Mouse (Mus musculus) limb, embryonic 15.5 days (tissue): ENCODE data around the gene Map3k21. TPM values are rescaled to one million over a fixed set of nuclear protein-coding genes. Genes with fewer than 3 reads are reported as not detected.

Experiments used
- ATAC-seq: fragments of 200-750 bp; cut with Nextera tagmentation; 2 replicates; pipeline ENCODE4 v1.8.0; 2017; ENCODE audit warnings: low read depth, moderate TSS enrichment; ENCODE audit not compliant: insufficient number of reproducible peaks, low FRiP score, low TSS enrichment
- H3K27ac ChIP-seq: fragments of 300-500 bp; sonication (generic); 2 replicates; pipeline ENCODE4 v1.5.1; 2015; ENCODE audit warnings: moderate library complexity, mild to moderate bottlenecking, inconsistent platforms
- H3K27me3 ChIP-seq: fragments of 300-500 bp; sonication (generic); 2 replicates; pipeline ENCODE4 v1.6.1; 2015; ENCODE audit warnings: inconsistent platforms
- H3K36me3 ChIP-seq: fragments of 300-500 bp; sonication (generic); 2 replicates; pipeline ENCODE4 v1.6.1; 2015; ENCODE audit warnings: inconsistent platforms
- H3K4me1 ChIP-seq: fragments of 300-500 bp; sonication (generic); 2 replicates; pipeline ENCODE4 v1.6.1; 2015; ENCODE audit warnings: inconsistent platforms
- H3K4me2 ChIP-seq: fragments of 300-500 bp; sonication (generic); 2 replicates; pipeline ENCODE4 v1.6.1; 2015; ENCODE audit warnings: mild to moderate bottlenecking, inconsistent platforms
- H3K4me3 ChIP-seq: fragments of 300-500 bp; sonication (generic); 2 replicates; pipeline ENCODE4 v1.5.1; 2015; ENCODE audit warnings: mild to moderate bottlenecking, inconsistent platforms
- H3K9ac ChIP-seq: fragments of 300-500 bp; sonication (generic); 2 replicates; pipeline ENCODE4 v1.6.1; 2015; ENCODE audit warnings: inconsistent platforms
- H3K9me3 ChIP-seq: fragments of 300-500 bp; sonication (generic); 2 replicates; pipeline ENCODE4 v1.6.1; 2016; ENCODE audit warnings: inconsistent platforms
- WGBS: fragments of 180-500 bp; shearing (Covaris S2); methylation state at CpG from one replicate; pipeline ENCODE4 v1.1.7; 2015; 5-methylcytosine and 5-hydroxymethylcytosine counted together
- polyA plus RNA-seq: library from polyadenylated mRNA; unstranded; fragments of >200 nt; fragmentation: Nextera tagmentation; extraction: Ambion mirVana; gene quantifications from 2 replicates; pipeline ENCODE4 v1.2.1, GENCODE M21; 2015

Gene Map3k21
- polyA plus RNA-seq, 1 experiment from 2014 or later, result 0.27 TPM

GRCm38 (mm10) chr8:125918719-125919118 lies 8.5 kb downstream of the Map3k21 start:
- Histone ChIP-seq H3K36me3 (no peaks in the 10 kb centered on the region), H3K27ac (no peak overlapping the region), H3K9me3 (no peaks in the 10 kb centered on the region), H3K4me1 (peaks cover 5% of the 10 kb centered on the region; the same call in 1 of the 2 replicates), H3K9ac (no peak overlapping the region), H3K27me3 (0 out of 2 replicates have a peak, but pooled peaks cover 8% of the 10 kb centered on the region), H3K4me3 (no peak overlapping the region), H3K4me2 (no peak overlapping the region)
- 79% methylated on average over 2 of the region's 2 CpGs for WGBS
- ATAC-seq, result no peak

- no peak for ATAC-seq
- Histone ChIP-seq H3K4me1 (peaks cover 5% of the 10 kb centered on the region; the same call in 1 of the 2 replicates), H3K27me3 (0 out of 2 replicates have a peak, but pooled peaks cover 8% of the 10 kb centered on the region), H3K4me3 (no peak overlapping the region), H3K4me2 (no peak overlapping the region), H3K36me3 (no peaks in the 10 kb centered on the region), H3K27ac (no peak overlapping the region), H3K9ac (no peak overlapping the region), H3K9me3 (no peaks in the 10 kb centered on the region)
- 53% methylated on average over 8 of the region's 8 CpGs for WGBS
These were observed 9.3 kb downstream of the Map3k21 start for GRCm38 (mm10) chr8:125919560-125919959.

- Histone ChIP-seq H3K27ac (no peak overlapping the region), H3K36me3 (no peaks in the 10 kb centered on the region), H3K4me2 (no peak overlapping the region), H3K4me3 (no peak overlapping the region), H3K4me1 (peaks cover 5% of the 10 kb centered on the region; the same call in 1 of the 2 replicates), H3K9ac (no peak overlapping the region), H3K27me3 (0 out of 2 replicates have a peak, but pooled peaks cover 8% of the 10 kb centered on the region), H3K9me3 (no peaks in the 10 kb centered on the region)
- no peak for ATAC-seq
- 69% methylated on average over 10 of the region's 10 CpGs for WGBS
These were observed 10.0 kb downstream of the Map3k21 start for GRCm38 (mm10) chr8:125920281-125920680.

- ATAC-seq, result no peak
- Histone ChIP-seq H3K36me3 (no peaks in the 10 kb centered on the region), H3K4me2 (no peak overlapping the region), H3K9me3 (no peaks in the 10 kb centered on the region), H3K4me1 (peaks cover 5% of the 10 kb centered on the region; the same call in 1 of the 2 replicates), H3K4me3 (no peak overlapping the region), H3K27me3 (0 out of 2 replicates have a peak, but pooled peaks cover 7% of the 10 kb centered on the region), H3K9ac (no peak overlapping the region), H3K27ac (no peak overlapping the region)
- 70% methylated on average over 9 of the region's 9 CpGs for WGBS
These were observed 10.5 kb downstream of the Map3k21 start for GRCm38 (mm10) chr8:125920761-125921160.

GRCm38 (mm10) chr8:125922333-125922732 lies 12.1 kb downstream of the Map3k21 start:
- H3K4me3 ChIP-seq, result no peak overlapping the region
- H3K4me1 ChIP-seq, result peaks cover 5% of the 10 kb centered on the region; the same call in 1 of the 2 replicates
- 72% methylated on average over 3 of the region's 3 CpGs for WGBS
- H3K9ac ChIP-seq, result no peak overlapping the region
- no peak overlapping the region for H3K4me2 ChIP-seq
- H3K36me3 ChIP-seq, result no peaks in the 10 kb centered on the region
- no peaks in the 10 kb centered on the region for H3K9me3 ChIP-seq
- no peaks in the 10 kb centered on the region for H3K27me3 ChIP-seq
- ATAC-seq, result no peak
- no peak overlapping the region for H3K27ac ChIP-seq

GRCm38 (mm10) chr8:125926636-125927035 lies 16.4 kb downstream of the Map3k21 start:
- Histone ChIP-seq H3K9me3 (no peaks in the 10 kb centered on the region), H3K36me3 (no peaks in the 10 kb centered on the region), H3K4me3 (no peak overlapping the region), H3K27me3 (no peaks in the 10 kb centered on the region), H3K9ac (no peak overlapping the region), H3K4me2 (no peak overlapping the region), H3K4me1 (no peaks in the 10 kb centered on the region), H3K27ac (no peak overlapping the region)
- no peak for ATAC-seq
- WGBS, result 84% methylated on average over 4 of the region's 4 CpGs

- ATAC-seq, result no peak
- H3K4me2 ChIP-seq, result no peak overlapping the region
- H3K4me1 ChIP-seq, result no peaks in the 10 kb centered on the region
- H3K27me3 ChIP-seq, result no peaks in the 10 kb centered on the region
- no peaks in the 10 kb centered on the region for H3K9me3 ChIP-seq
- 86% methylated on average over 11 of the region's 11 CpGs for WGBS
- no peak overlapping the region for H3K9ac ChIP-seq
- no peaks in the 10 kb centered on the region for H3K36me3 ChIP-seq
- no peak overlapping the region for H3K27ac ChIP-seq
- no peak overlapping the region for H3K4me3 ChIP-seq
These were observed 20.2 kb downstream of the Map3k21 start for GRCm38 (mm10) chr8:125930276-125931046.

- H3K9me3 ChIP-seq, result no peaks in the 10 kb centered on the region
- no peaks in the 10 kb centered on the region for H3K27me3 ChIP-seq
- no peak overlapping the region for H3K4me2 ChIP-seq
- no peak for ATAC-seq
- no peaks in the 10 kb centered on the region for H3K36me3 ChIP-seq
- no peaks in the 10 kb centered on the region for H3K4me1 ChIP-seq
- H3K4me3 ChIP-seq, result no peak overlapping the region
- no peak overlapping the region for H3K27ac ChIP-seq
- no peak overlapping the region for H3K9ac ChIP-seq
- 93% methylated on average over 6 of the region's 6 CpGs for WGBS
These were observed 21.6 kb downstream of the Map3k21 start for GRCm38 (mm10) chr8:125931822-125932221.

GRCm38 (mm10) chr8:125935649-125936048 lies 25.4 kb downstream of the Map3k21 start:
- Histone ChIP-seq H3K36me3 (no peaks in the 10 kb centered on the region), H3K4me2 (no peak overlapping the region), H3K9ac (no peak overlapping the region), H3K27ac (no peak overlapping the region), H3K9me3 (no peaks in the 10 kb centered on the region), H3K27me3 (no peaks in the 10 kb centered on the region), H3K4me1 (no peaks in the 10 kb centered on the region), H3K4me3 (no peak overlapping the region)
- 42% methylated on average over 9 of the region's 9 CpGs for WGBS
- no peak for ATAC-seq

- Histone ChIP-seq H3K4me3 (no peak overlapping the region), H3K27ac (no peak overlapping the region), H3K4me1 (no peaks in the 10 kb centered on the region), H3K9me3 (no peaks in the 10 kb centered on the region), H3K9ac (no peak overlapping the region), H3K36me3 (no peaks in the 10 kb centered on the region), H3K4me2 (no peak overlapping the region), H3K27me3 (no peaks in the 10 kb centered on the region)
- WGBS, result 66% methylated on average over 4 of the region's 4 CpGs
- no peak for ATAC-seq
These were observed 34.3 kb downstream of the Map3k21 start for GRCm38 (mm10) chr8:125944511-125944910.

GRCm38 (mm10) chr8:125948696-125949308 lies 38.6 kb downstream of the Map3k21 start:
- WGBS, result 80% methylated on average over 9 of the region's 9 CpGs
- H3K9me3 ChIP-seq, result no peaks in the 10 kb centered on the region
- H3K4me3 ChIP-seq, result no peak overlapping the region
- no peaks in the 10 kb centered on the region for H3K36me3 ChIP-seq
- peaks cover 2% of the 10 kb centered on the region; the same call in 1 of the 2 replicates for H3K4me1 ChIP-seq
- H3K27me3 ChIP-seq, result peaks cover 8% of the 10 kb centered on the region
- H3K27ac ChIP-seq, result no peak overlapping the region
- H3K4me2 ChIP-seq, result no peak overlapping the region
- ATAC-seq, result no peak
- H3K9ac ChIP-seq, result no peak overlapping the region
